Mouse (Mus musculus) monocyte, adult 2 months (primary cell): ENCODE results near the gene Prh1.
"Not testable (repeated sequence)": the region's sequence is repeated elsewhere in the genome, so short reads cannot be mapped to it uniquely, and the experiment has no call there.

Experiments used
- DNase-seq, 2 experiments: peaks; one replicate each; pipeline ENCODE4 v3.0.0; 2022; ENCODE audit warnings: low spot score in 2 of 2, low read depth in 1 of 2

Gene Prh1

GRCm38 (mm10) chr6:132569509-132569908, at the start of gene Prh1:
TSS of gene Prh1 (plus strand) at chr6:132569809.
- not testable (repeated sequence) for DNase-seq

- not testable (repeated sequence) for DNase-seq
Observed at GRCm38 (mm10) chr6:132595613-132596012, 26.0 kb downstream of the Prh1 start, which contains the start of gene Prp2. TSS of gene Prp2 (plus strand) at chr6:132595913.
